Mouse (Mus musculus): ENCODE data around the gene Itpr2. TPM values are rescaled to one million over a fixed set of nuclear protein-coding genes. Genes with fewer than 3 reads are reported as not detected.

Gene Itpr2
- polyA plus RNA-seq, 1 experiment = 10.5 TPM

GRCm38 (mm10) chr6:146460936-146461335 lies 41.1 kb downstream of the Itpr2 start:
- Histone ChIP-seq H3K36me3 (ENCODE audit: control insufficient read depth, insufficient read depth, low read length) (no peaks in the 10 kb centered on the region), H3K27ac (ENCODE audit: insufficient read depth, low read depth, low read length) (no peak overlapping the region), H3K4me3 (ENCODE audit: low read depth, low read length) (no peak overlapping the region), H3K27me3 (ENCODE audit: control insufficient read depth, insufficient read depth, low read length) (no peaks in the 10 kb centered on the region), H3K4me1 (ENCODE audit: control insufficient read depth, insufficient read depth, insufficient read length, low read length) (peaks cover 3% of the 10 kb centered on the region; the same call in 1 of the 2 replicates)
- 65% methylated on average over 8 of the region's 8 CpGs for WGBS
- TF ChIP-seq CTCF (IDR thresholded peaks at IDR 0.05; ENCODE audit: extremely low read depth, insufficient read length, insufficient replicate concordance, low read depth, low read length) (no peak), POLR2A (IDR thresholded peaks at IDR 0.05; ENCODE audit: low read depth, low read length) (no peak)

- H3K4me3 ChIP-seq (ENCODE audit: low read depth, low read length) = no peak overlapping the region
- WGBS = 70% methylated on average over 5 of the region's 5 CpGs
- no peaks in the 10 kb centered on the region for H3K36me3 ChIP-seq (ENCODE audit: control insufficient read depth, insufficient read depth, low read length)
- H3K4me1 ChIP-seq (ENCODE audit: control insufficient read depth, insufficient read depth, insufficient read length, low read length) = no peaks in the 10 kb centered on the region
- H3K27ac ChIP-seq (ENCODE audit: insufficient read depth, low read depth, low read length) = no peak overlapping the region
- H3K27me3 ChIP-seq (ENCODE audit: control insufficient read depth, insufficient read depth, low read length) = no peaks in the 10 kb centered on the region
- TF ChIP-seq POLR2A (IDR thresholded peaks at IDR 0.05; ENCODE audit: low read depth, low read length) = no peak
- no peak for TF ChIP-seq CTCF (IDR thresholded peaks at IDR 0.05; ENCODE audit: extremely low read depth, insufficient read length, insufficient replicate concordance, low read depth, low read length)
These were observed 43.6 kb downstream of the Itpr2 start for GRCm38 (mm10) chr6:146458436-146458835.

GRCm38 (mm10) chr6:146456741-146457140 lies 45.3 kb downstream of the Itpr2 start:
- TF ChIP-seq CTCF (IDR thresholded peaks at IDR 0.05; ENCODE audit: extremely low read depth, insufficient read length, insufficient replicate concordance, low read depth, low read length) (no peak), POLR2A (IDR thresholded peaks at IDR 0.05; ENCODE audit: low read depth, low read length) (no peak)
- no peak overlapping the region for H3K27ac ChIP-seq (ENCODE audit: insufficient read depth, low read depth, low read length)
- WGBS = 89% methylated on average over 5 of the region's 5 CpGs

GRCm38 (mm10) chr6:146454520-146455511 lies 47.2 kb downstream of the Itpr2 start:
- Histone ChIP-seq H3K27ac (ENCODE audit: insufficient read depth, low read depth, low read length) (no peak overlapping the region), H3K4me1 (ENCODE audit: control insufficient read depth, insufficient read depth, insufficient read length, low read length) (no peaks in the 10 kb centered on the region), H3K4me3 (ENCODE audit: low read depth, low read length) (no peak overlapping the region), H3K36me3 (ENCODE audit: control insufficient read depth, insufficient read depth, low read length) (no peaks in the 10 kb centered on the region), H3K27me3 (ENCODE audit: control insufficient read depth, insufficient read depth, low read length) (no peaks in the 10 kb centered on the region)
- WGBS = 65% methylated on average over 10 of the region's 10 CpGs
- TF ChIP-seq CTCF (IDR thresholded peaks at IDR 0.05; ENCODE audit: extremely low read depth, insufficient read length, insufficient replicate concordance, low read depth, low read length) = no peak
- no peak for TF ChIP-seq POLR2A (IDR thresholded peaks at IDR 0.05; ENCODE audit: low read depth, low read length)

More at GRCm38 (mm10) chr6:146456741-146457140, 45.3 kb downstream of the Itpr2 start:
- no peaks in the 10 kb centered on the region for H3K27me3 ChIP-seq (ENCODE audit: control insufficient read depth, insufficient read depth, low read length)
- H3K4me3 ChIP-seq (ENCODE audit: low read depth, low read length) = no peak overlapping the region
- H3K4me1 ChIP-seq (ENCODE audit: control insufficient read depth, insufficient read depth, insufficient read length, low read length) = no peaks in the 10 kb centered on the region
- no peaks in the 10 kb centered on the region for H3K36me3 ChIP-seq (ENCODE audit: control insufficient read depth, insufficient read depth, low read length)

- H3K36me3 ChIP-seq (ENCODE audit: control insufficient read depth, insufficient read depth, low read length) = no peaks in the 10 kb centered on the region
- WGBS = 83% methylated on average over 16 of the region's 16 CpGs
- TF ChIP-seq CTCF (IDR thresholded peaks at IDR 0.05; ENCODE audit: extremely low read depth, insufficient read length, insufficient replicate concordance, low read depth, low read length) = no peak
- TF ChIP-seq POLR2A (IDR thresholded peaks at IDR 0.05; ENCODE audit: low read depth, low read length) = no peak
- H3K27me3 ChIP-seq (ENCODE audit: control insufficient read depth, insufficient read depth, low read length) = no peaks in the 10 kb centered on the region
- no peak overlapping the region for H3K27ac ChIP-seq (ENCODE audit: insufficient read depth, low read depth, low read length)
- H3K4me3 ChIP-seq (ENCODE audit: low read depth, low read length) = no peak overlapping the region
- H3K4me1 ChIP-seq (ENCODE audit: control insufficient read depth, insufficient read depth, insufficient read length, low read length) = no peaks in the 10 kb centered on the region
These were observed 49.5 kb downstream of the Itpr2 start for GRCm38 (mm10) chr6:146452474-146452873.

- Histone ChIP-seq H3K4me3 (ENCODE audit: low read depth, low read length) (no peak overlapping the region), H3K27ac (ENCODE audit: insufficient read depth, low read depth, low read length) (no peak overlapping the region), H3K36me3 (ENCODE audit: control insufficient read depth, insufficient read depth, low read length) (no peaks in the 10 kb centered on the region), H3K27me3 (ENCODE audit: control insufficient read depth, insufficient read depth, low read length) (no peaks in the 10 kb centered on the region), H3K4me1 (ENCODE audit: control insufficient read depth, insufficient read depth, insufficient read length, low read length) (no peaks in the 10 kb centered on the region; the same call in 1 of the 2 replicates)
- WGBS = 91% methylated on average over 11 of the region's 11 CpGs
- TF ChIP-seq CTCF (IDR thresholded peaks at IDR 0.05; ENCODE audit: extremely low read depth, insufficient read length, insufficient replicate concordance, low read depth, low read length) (no peak), POLR2A (IDR thresholded peaks at IDR 0.05; ENCODE audit: low read depth, low read length) (no peak)
These were observed 55.9 kb downstream of the Itpr2 start for GRCm38 (mm10) chr6:146446032-146446704.

- Histone ChIP-seq H3K27ac (ENCODE audit: insufficient read depth, low read depth, low read length) (no peak overlapping the region), H3K4me1 (ENCODE audit: control insufficient read depth, insufficient read depth, insufficient read length, low read length) (no peaks in the 10 kb centered on the region; the same call in 1 of the 2 replicates), H3K36me3 (ENCODE audit: control insufficient read depth, insufficient read depth, low read length) (no peaks in the 10 kb centered on the region), H3K27me3 (ENCODE audit: control insufficient read depth, insufficient read depth, low read length) (no peaks in the 10 kb centered on the region), H3K4me3 (ENCODE audit: low read depth, low read length) (no peak overlapping the region)
- 57% methylated on average over 2 of the region's 2 CpGs for WGBS
- TF ChIP-seq POLR2A (IDR thresholded peaks at IDR 0.05; ENCODE audit: low read depth, low read length) = no peak
- no peak for TF ChIP-seq CTCF (IDR thresholded peaks at IDR 0.05; ENCODE audit: extremely low read depth, insufficient read length, insufficient replicate concordance, low read depth, low read length)
These were observed 62.2 kb downstream of the Itpr2 start for GRCm38 (mm10) chr6:146439826-146440225.
